Mouse (Mus musculus): ENCODE data around the gene Kcnb1. TPM values are rescaled to one million over a fixed set of nuclear protein-coding genes. Genes with fewer than 3 reads are reported as not detected.

The Kcnb1 gene
- polyA plus RNA-seq, 1 experiment: not detected

- peaks cover 27% of the 10 kb centered on the region for H3K79me3 ChIP-seq (ENCODE audit: low read depth)
Observed at GRCm38 (mm10) chr2:167067575-167067974, 122.4 kb downstream of the Kcnb1 start.

GRCm38 (mm10) chr2:167066528-167067516 is 123.1 kb downstream of the Kcnb1 start:
- H3ac ChIP-seq (ENCODE audit: control insufficient read depth, insufficient read length, low read depth): no peak overlapping the region
- TF ChIP-seq USF1 (IDR thresholded peaks at IDR 0.05; ENCODE audit: low read depth) (peak; percentile 89), MYOG (IDR thresholded peaks at IDR 0.05; ENCODE audit: control insufficient read depth, extremely low read depth, insufficient read length) (no peak), MAX (IDR thresholded peaks at IDR 0.05) (peak; percentile 96), CTCF (IDR thresholded peaks at IDR 0.05; ENCODE audit: control insufficient read depth, insufficient read depth, insufficient read length) (no peak), FOSL1 (IDR thresholded peaks at IDR 0.05; ENCODE audit: insufficient read depth, low read length, poor library complexity, severe bottlenecking) (no peak), MYOD1 (IDR thresholded peaks at IDR 0.05; ENCODE audit: control insufficient read depth, insufficient read length, low read depth) (no peak)
- peaks cover 32% of the 10 kb centered on the region for H3K79me3 ChIP-seq (ENCODE audit: low read depth)
- no peaks in the 10 kb centered on the region for H3K27me3 ChIP-seq (ENCODE audit: control insufficient read depth, insufficient read depth, insufficient read length)
- peaks cover 35% of the 10 kb centered on the region for H3K36me3 ChIP-seq (ENCODE audit: control insufficient read depth, insufficient read depth)
- no peak overlapping the region for H3K4me3 ChIP-seq (ENCODE audit: insufficient read depth, poor library complexity, severe bottlenecking)
- H3K79me2 ChIP-seq (ENCODE audit: control insufficient read depth, insufficient read depth): peaks cover 41% of the 10 kb centered on the region

More at GRCm38 (mm10) chr2:167067575-167067974, 122.4 kb downstream of the Kcnb1 start:
- peaks cover 34% of the 10 kb centered on the region for H3K79me2 ChIP-seq (ENCODE audit: control insufficient read depth, insufficient read depth)
- peaks cover 35% of the 10 kb centered on the region for H3K36me3 ChIP-seq (ENCODE audit: control insufficient read depth, insufficient read depth)
- H3K27me3 ChIP-seq (ENCODE audit: control insufficient read depth, insufficient read depth, insufficient read length): no peaks in the 10 kb centered on the region
- H3K4me3 ChIP-seq (ENCODE audit: insufficient read depth, poor library complexity, severe bottlenecking): no peak overlapping the region
- TF ChIP-seq CTCF (IDR thresholded peaks at IDR 0.05; ENCODE audit: control insufficient read depth, insufficient read depth, insufficient read length) (no peak), MAX (IDR thresholded peaks at IDR 0.05) (no peak), FOSL1 (IDR thresholded peaks at IDR 0.05; ENCODE audit: insufficient read depth, low read length, poor library complexity, severe bottlenecking) (no peak), MYOG (IDR thresholded peaks at IDR 0.05; ENCODE audit: control insufficient read depth, extremely low read depth, insufficient read length) (no peak), MYOD1 (IDR thresholded peaks at IDR 0.05; ENCODE audit: control insufficient read depth, insufficient read length, low read depth) (no peak), USF1 (IDR thresholded peaks at IDR 0.05; ENCODE audit: low read depth) (no peak), CEBPB (IDR thresholded peaks at IDR 0.05; ENCODE audit: low read depth) (no peak)
- no peak overlapping the region for H3ac ChIP-seq (ENCODE audit: control insufficient read depth, insufficient read length, low read depth)

GRCm38 (mm10) chr2:167066031-167066430 is 123.9 kb downstream of the Kcnb1 start:
- H3K36me3 ChIP-seq (ENCODE audit: control insufficient read depth, insufficient read depth): peaks cover 35% of the 10 kb centered on the region
- H3K79me3 ChIP-seq (ENCODE audit: low read depth): peaks cover 39% of the 10 kb centered on the region
- peak overlapping the region; percentile 83 for H3K4me3 ChIP-seq (ENCODE audit: insufficient read depth, poor library complexity, severe bottlenecking)
- peak overlapping the region; percentile 77 for H3ac ChIP-seq (ENCODE audit: control insufficient read depth, insufficient read length, low read depth)
- no peaks in the 10 kb centered on the region for H3K27me3 ChIP-seq (ENCODE audit: control insufficient read depth, insufficient read depth, insufficient read length)
- TF ChIP-seq FOSL1 (IDR thresholded peaks at IDR 0.05; ENCODE audit: insufficient read depth, low read length, poor library complexity, severe bottlenecking) (no peak), MAX (IDR thresholded peaks at IDR 0.05) (no peak), MYOD1 (IDR thresholded peaks at IDR 0.05; ENCODE audit: control insufficient read depth, insufficient read length, low read depth) (no peak), USF1 (IDR thresholded peaks at IDR 0.05; ENCODE audit: low read depth) (no peak), CEBPB (IDR thresholded peaks at IDR 0.05; ENCODE audit: low read depth) (no peak), MYOG (IDR thresholded peaks at IDR 0.05; ENCODE audit: control insufficient read depth, extremely low read depth, insufficient read length) (no peak), CTCF (IDR thresholded peaks at IDR 0.05; ENCODE audit: control insufficient read depth, insufficient read depth, insufficient read length) (no peak)
- H3K79me2 ChIP-seq (ENCODE audit: control insufficient read depth, insufficient read depth): peaks cover 49% of the 10 kb centered on the region

- peaks cover 62% of the 10 kb centered on the region for H3K79me2 ChIP-seq (ENCODE audit: control insufficient read depth, insufficient read depth)
- H3ac ChIP-seq (ENCODE audit: control insufficient read depth, insufficient read length, low read depth): peak overlapping the region; percentile 80
- TF ChIP-seq FOSL1 (IDR thresholded peaks at IDR 0.05; ENCODE audit: insufficient read depth, low read length, poor library complexity, severe bottlenecking): no peak
- TF ChIP-seq USF1 (IDR thresholded peaks at IDR 0.05; ENCODE audit: low read depth): peak; percentile 17
- TF ChIP-seq MYOD1 (IDR thresholded peaks at IDR 0.05; ENCODE audit: control insufficient read depth, insufficient read length, low read depth): no peak
- TF ChIP-seq CEBPB (IDR thresholded peaks at IDR 0.05; ENCODE audit: low read depth): peak; percentile 20
- TF ChIP-seq MAX (IDR thresholded peaks at IDR 0.05): peak; percentile 72
- H3K27me3 ChIP-seq (ENCODE audit: control insufficient read depth, insufficient read depth, insufficient read length): no peaks in the 10 kb centered on the region
- peaks cover 35% of the 10 kb centered on the region for H3K36me3 ChIP-seq (ENCODE audit: control insufficient read depth, insufficient read depth)
- H3K79me3 ChIP-seq (ENCODE audit: low read depth): peaks cover 44% of the 10 kb centered on the region
- H3K4me3 ChIP-seq (ENCODE audit: insufficient read depth, poor library complexity, severe bottlenecking): peak overlapping the region; percentile 83
Observed at GRCm38 (mm10) chr2:167064601-167065295, 125.2 kb downstream of the Kcnb1 start.

- TF ChIP-seq USF1 (IDR thresholded peaks at IDR 0.05; ENCODE audit: low read depth) (no peak), FOSL1 (IDR thresholded peaks at IDR 0.05; ENCODE audit: insufficient read depth, low read length, poor library complexity, severe bottlenecking) (no peak)
- Histone ChIP-seq H3K79me2 (ENCODE audit: control insufficient read depth, insufficient read depth) (peaks cover 69% of the 10 kb centered on the region), H3ac (ENCODE audit: control insufficient read depth, insufficient read length, low read depth) (peak overlapping the region; percentile 93), H3K27me3 (ENCODE audit: control insufficient read depth, insufficient read depth, insufficient read length) (no peaks in the 10 kb centered on the region), H3K4me3 (ENCODE audit: insufficient read depth, poor library complexity, severe bottlenecking) (peak overlapping the region; percentile 83), H3K79me3 (ENCODE audit: low read depth) (peaks cover 44% of the 10 kb centered on the region), H3K36me3 (ENCODE audit: control insufficient read depth, insufficient read depth) (peaks cover 35% of the 10 kb centered on the region)
Observed at GRCm38 (mm10) chr2:167063906-167064496, 126.0 kb downstream of the Kcnb1 start.
